Mouse (Mus musculus) bone marrow, adult 2 months (tissue): ENCODE measurements around the gene Slc25a16.

ENCODE experiments used
- CTCF ChIP-seq: fragments of 200-500 bp; IDR thresholded peaks from 2 replicates; pipeline ENCODE4 v1.5.1; 2011; ENCODE audit warnings: low read length, control low read depth; ENCODE audit not compliant: control insufficient read depth, insufficient read depth
- POLR2A ChIP-seq: fragments of 200-500 bp; IDR thresholded peaks from 2 replicates; pipeline ENCODE4 v1.6.1; 2011; ENCODE audit warnings: low read depth, mild to moderate bottlenecking, control low read depth, low read length, borderline replicate concordance; ENCODE audit not compliant: control insufficient read depth

GRCm38 (mm10) chr10:62924096-62924635, 3.7 kb downstream of the Slc25a16 start:
- TF ChIP-seq CTCF (no peak), POLR2A (no peak)
